Mouse (Mus musculus): ENCODE measurements around the gene Slc9b1.

DNA sequence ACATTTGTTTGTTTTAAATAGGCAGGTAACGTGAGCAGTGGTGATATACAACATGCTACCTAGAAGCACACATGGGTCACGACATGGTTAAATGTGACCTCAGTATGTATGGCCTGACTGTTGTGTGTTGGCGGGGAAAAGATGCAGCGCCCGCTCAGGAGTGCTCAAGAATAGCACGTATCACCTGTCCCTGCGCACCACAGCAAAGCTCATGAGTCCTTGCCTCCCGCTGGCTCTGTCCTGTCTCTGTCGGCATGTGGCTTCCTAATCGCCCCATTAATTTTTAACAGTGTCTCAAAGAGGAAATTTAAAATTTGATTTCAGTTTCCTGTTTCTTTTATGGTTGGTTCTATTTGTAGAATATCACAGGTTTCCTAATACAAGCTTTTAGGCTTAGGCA is 29.6 kb downstream of the Slc9b1 start:
- TF ChIP-seq POLR2A (IDR thresholded peaks at IDR 0.05; ENCODE audit: control insufficient read depth, low read depth, low read length) = no peak
- no peak for TF ChIP-seq CTCF (IDR thresholded peaks at IDR 0.05; ENCODE audit: control insufficient read depth, insufficient read depth, insufficient replicate concordance, low read depth, low read length)
